Mouse (Mus musculus): ENCODE measurements around the gene Zfp512. TPM values are rescaled to one million over a fixed set of nuclear protein-coding genes. Genes with fewer than 3 reads are reported as not detected.

Zfp512 gene
- total and polyA plus RNA-seq, 2 experiments from 2014 or later = 19.8 to 21.4 TPM

- Histone ChIP-seq H3K36me3 (replicated peaks; ENCODE audit: control insufficient read depth, insufficient read depth, low read length) (no peaks in the 10 kb centered on the region), H3K27ac (ENCODE audit: low read depth) (no peak overlapping the region), H3K9ac (replicated peaks; ENCODE audit: low read depth, low read length) (no peak overlapping the region), H3K9me3 (replicated peaks; ENCODE audit: control insufficient read depth, low read length) (no peaks in the 10 kb centered on the region), H3K4me1 (ENCODE audit: control insufficient read depth, insufficient read depth) (no peaks in the 10 kb centered on the region), H3K27me3 (ENCODE audit: control insufficient read depth, insufficient read depth, low read length) (no peaks in the 10 kb centered on the region), H3K4me2 (ENCODE audit: low read depth, low read length) (no peak overlapping the region), H3K4me3 (ENCODE audit: low read depth, low read length) (no peak overlapping the region)
- TF ChIP-seq CTCF (IDR thresholded peaks at IDR 0.05; ENCODE audit: low read depth) = no peak
- TF ChIP-seq EP300 (IDR thresholded peaks at IDR 0.05; ENCODE audit: low read depth) = no peak
- DNase-seq (ENCODE audit: low spot score) = no peak
- no peak for ATAC-seq (ENCODE audit: insufficient read depth, low read depth)
- WGBS = 56% methylated on average over 7 of the region's 7 CpGs
Measured at GRCm38 (mm10) chr5:31489116-31489769, 37.0 kb downstream of the Zfp512 start.

GRCm38 (mm10) chr5:31492031-31492430 lies 39.8 kb downstream of the Zfp512 start:
- no peak for TF ChIP-seq CTCF (IDR thresholded peaks at IDR 0.05; ENCODE audit: low read depth)
- TF ChIP-seq EP300 (IDR thresholded peaks at IDR 0.05; ENCODE audit: low read depth) = no peak
- no peak overlapping the region for H3K4me3 ChIP-seq (ENCODE audit: low read depth, low read length)
- H3K4me2 ChIP-seq (ENCODE audit: low read depth, low read length) = no peak overlapping the region
- DNase-seq (ENCODE audit: low spot score) (no peak), ATAC-seq (ENCODE audit: insufficient read depth, low read depth) (no peak)
- no peak overlapping the region for H3K9ac ChIP-seq (replicated peaks; ENCODE audit: low read depth, low read length)
- H3K27ac ChIP-seq (ENCODE audit: low read depth) = no peak overlapping the region
- H3K4me1 ChIP-seq (ENCODE audit: control insufficient read depth, insufficient read depth) = peaks cover 6% of the 10 kb centered on the region
- H3K27me3 ChIP-seq (ENCODE audit: control insufficient read depth, insufficient read depth, low read length) = no peaks in the 10 kb centered on the region
- peaks cover 7% of the 10 kb centered on the region for H3K36me3 ChIP-seq (replicated peaks; ENCODE audit: control insufficient read depth, insufficient read depth, low read length)
- no peaks in the 10 kb centered on the region for H3K9me3 ChIP-seq (replicated peaks; ENCODE audit: control insufficient read depth, low read length)
- WGBS = 48% methylated on average over 1 of the region's 1 CpGs

- H3K4me3 ChIP-seq (ENCODE audit: low read depth, low read length) = peak within 1 kb of the TSS; percentile 81
- H3K9ac ChIP-seq (replicated peaks; ENCODE audit: low read depth, low read length) = peak within 1 kb of the TSS; percentile 64
- H3K36me3 ChIP-seq (replicated peaks; ENCODE audit: control insufficient read depth, insufficient read depth, low read length) = peaks cover 32% of the 10 kb centered on the region
- no peaks in the 10 kb centered on the region for H3K9me3 ChIP-seq (replicated peaks; ENCODE audit: control insufficient read depth, low read length)
- DNase-seq (ENCODE audit: low spot score) (peak; percentile 95), ATAC-seq (ENCODE audit: insufficient read depth, low read depth) (peak; percentile 100)
- H3K4me1 ChIP-seq (ENCODE audit: control insufficient read depth, insufficient read depth) = peaks cover 6% of the 10 kb centered on the region
- peak within 1 kb of the TSS; percentile 84 for H3K4me2 ChIP-seq (ENCODE audit: low read depth, low read length)
- WGBS = under 1% methylated on average over 48 of the region's 49 CpGs
- TF ChIP-seq CTCF (IDR thresholded peaks at IDR 0.05; ENCODE audit: low read depth) (no peak), EP300 (IDR thresholded peaks at IDR 0.05; ENCODE audit: low read depth) (no peak)
- no peak within 1 kb of the TSS for H3K27ac ChIP-seq (ENCODE audit: low read depth)
- no peaks in the 10 kb centered on the region for H3K27me3 ChIP-seq (ENCODE audit: control insufficient read depth, insufficient read depth, low read length)
Measured at GRCm38 (mm10) chr5:31494513-31495297, 42.5 kb downstream of the Zfp512 start, which contains the start of gene Gpn1. Gene Gpn1, plus strand, starts transcription at chr5:31494741.

GRCm38 (mm10) chr5:31504843-31505242 lies 52.6 kb downstream of the Zfp512 start:
- TF ChIP-seq CTCF (IDR thresholded peaks at IDR 0.05; ENCODE audit: low read depth) (no peak), EP300 (IDR thresholded peaks at IDR 0.05; ENCODE audit: low read depth) (no peak)
- Histone ChIP-seq H3K9ac (replicated peaks; ENCODE audit: low read depth, low read length) (no peak overlapping the region), H3K36me3 (replicated peaks; ENCODE audit: control insufficient read depth, insufficient read depth, low read length) (peaks cover 82% of the 10 kb centered on the region), H3K27ac (ENCODE audit: low read depth) (no peak overlapping the region), H3K4me1 (ENCODE audit: control insufficient read depth, insufficient read depth) (no peaks in the 10 kb centered on the region), H3K4me2 (ENCODE audit: low read depth, low read length) (no peak overlapping the region), H3K4me3 (ENCODE audit: low read depth, low read length) (no peak overlapping the region), H3K27me3 (ENCODE audit: control insufficient read depth, insufficient read depth, low read length) (no peaks in the 10 kb centered on the region), H3K9me3 (replicated peaks; ENCODE audit: control insufficient read depth, low read length) (no peaks in the 10 kb centered on the region)
- ATAC-seq (ENCODE audit: insufficient read depth, low read depth) (no peak), DNase-seq (ENCODE audit: low spot score) (no peak)
- 88% methylated on average over 10 of the region's 10 CpGs for WGBS

GRCm38 (mm10) chr5:31512481-31512880 lies 60.2 kb downstream of the Zfp512 start:
- no peaks in the 10 kb centered on the region for H3K27me3 ChIP-seq (ENCODE audit: control insufficient read depth, insufficient read depth, low read length)
- H3K9ac ChIP-seq (replicated peaks; ENCODE audit: low read depth, low read length) = no peak overlapping the region
- ATAC-seq (ENCODE audit: insufficient read depth, low read depth) (no peak), DNase-seq (ENCODE audit: low spot score) (no peak)
- H3K4me1 ChIP-seq (ENCODE audit: control insufficient read depth, insufficient read depth) = no peaks in the 10 kb centered on the region
- H3K4me2 ChIP-seq (ENCODE audit: low read depth, low read length) = no peak overlapping the region
- peaks cover 75% of the 10 kb centered on the region for H3K36me3 ChIP-seq (replicated peaks; ENCODE audit: control insufficient read depth, insufficient read depth, low read length)
- H3K4me3 ChIP-seq (ENCODE audit: low read depth, low read length) = no peak overlapping the region
- WGBS = 71% methylated on average over 1 of the region's 1 CpGs
- H3K9me3 ChIP-seq (replicated peaks; ENCODE audit: control insufficient read depth, low read length) = no peaks in the 10 kb centered on the region
- TF ChIP-seq CTCF (IDR thresholded peaks at IDR 0.05; ENCODE audit: low read depth) (no peak), EP300 (IDR thresholded peaks at IDR 0.05; ENCODE audit: low read depth) (no peak)
- H3K27ac ChIP-seq (ENCODE audit: low read depth) = no peak overlapping the region
